Mouse (Mus musculus): ENCODE data around the gene BC030867.

DNA sequence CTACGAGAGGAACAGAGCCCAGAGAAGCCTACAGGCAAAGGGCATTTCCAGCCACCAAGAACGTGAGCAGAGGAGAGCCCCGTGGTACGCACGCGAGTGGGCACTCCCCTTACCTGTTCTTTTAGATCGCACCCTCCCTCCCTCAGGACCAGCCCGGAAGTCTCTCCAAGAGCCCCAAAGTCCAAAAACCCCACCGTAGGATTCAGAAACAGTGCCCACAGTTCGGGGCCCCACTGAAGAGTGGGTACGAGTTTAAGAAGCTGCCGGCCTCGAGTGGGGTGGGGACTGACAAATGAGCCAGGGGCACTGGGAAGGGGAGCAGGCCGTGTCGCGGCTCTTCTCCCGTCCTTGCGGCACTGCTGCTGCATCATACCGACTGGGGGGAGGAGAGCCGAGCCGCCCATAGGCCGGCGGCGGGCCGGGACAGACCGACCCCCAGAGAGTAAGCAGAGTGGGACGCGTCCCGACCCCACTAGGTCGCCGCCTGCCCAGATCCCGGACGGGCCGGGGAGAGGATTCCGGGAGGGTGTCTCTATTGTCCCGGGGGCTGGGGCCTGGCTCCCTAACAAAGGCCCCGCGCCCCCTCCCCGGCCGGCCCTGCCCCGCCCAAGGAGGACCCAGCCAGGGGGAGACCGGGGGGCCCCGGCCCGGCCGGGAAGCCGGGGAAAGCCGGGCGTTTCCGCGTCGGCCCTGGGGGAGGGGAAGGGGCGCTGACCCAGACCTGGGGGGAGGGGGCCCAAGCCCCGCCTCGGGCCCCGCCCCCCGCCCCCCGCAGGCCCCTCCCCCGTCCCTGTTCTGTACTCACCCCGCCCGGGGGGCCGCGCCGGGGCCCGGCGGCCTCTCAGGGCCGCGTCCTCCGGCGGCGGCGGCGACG is 47.2 kb downstream of the BC030867 start:
- no peak for TF ChIP-seq CTCF (IDR thresholded peaks at IDR 0.05; ENCODE audit: insufficient read depth, low read length)
- TF ChIP-seq POLR2A (IDR thresholded peaks at IDR 0.05; ENCODE audit: borderline replicate concordance, extremely low read depth, low read depth, low read length), result no peak

Data from lung, adult 2 months (tissue).